Mouse (Mus musculus): ENCODE measurements at regions not wholly inside any gene's neighbourhood (a gene's known extent, or its start where the extent isn't known, plus 50 kb on each side); places are given as distances from the start of the nearest gene placed in this dataset.

- Histone ChIP-seq H3K9me3 (replicated peaks; ENCODE audit: low read length) (no peaks in the 10 kb centered on the region), H3K79me2 (replicated peaks; ENCODE audit: control insufficient read depth, extremely low read depth, insufficient read depth, poor library complexity, severe bottlenecking) (no peaks in the 10 kb centered on the region), H3K4me3 (replicated peaks in 1 of 3; ENCODE audit: low read depth in 2 of 3, low read length in 2 of 3, poor library complexity in 1 of 3) (no peak overlapping the region), H3K4me2 (ENCODE audit: insufficient read depth, low read depth, poor library complexity, severe bottlenecking) (no peak overlapping the region), H3K36me3 (replicated peaks in 1 of 2; ENCODE audit: control insufficient read depth in 1 of 2, insufficient read depth in 1 of 2, low read length in 1 of 2) (no peaks in the 10 kb centered on the region), H3K9ac (ENCODE audit: insufficient read depth, low read depth) (no peak overlapping the region), H3K27me3 (replicated peaks) (no peaks in the 10 kb centered on the region), H3K4me1 (ENCODE audit: control insufficient read depth in 1 of 2, insufficient read depth in 2 of 2) (peaks cover 6 to 34% of the 10 kb centered on the region in 2 experiments; a peak in 3 of 4 replicates), H3K27ac (ENCODE audit: insufficient read depth, low read depth) (no peak overlapping the region)
- dilution Hi-C loops (cut with MboI; ENCODE audit: extremely low pct_ligation_motif_present, extremely low pct_unique_long_range_greater_than_20kb, low sequenced_read_pairs): no loop called here
- TF ChIP-seq ELF1 (IDR thresholded peaks at IDR 0.05; ENCODE audit: low read depth, low read length): no peak
- TF ChIP-seq JUND (conservative IDR thresholded peaks at IDR 0.05; ENCODE audit: low read depth, low read length): no peak
- TF ChIP-seq ZMIZ1 (IDR thresholded peaks at IDR 0.05; ENCODE audit: low read depth, low read length): no peak
- no peak for TF ChIP-seq CHD2 (IDR thresholded peaks at IDR 0.05; ENCODE audit: low read length)
- no peak for TF ChIP-seq EP300 (IDR thresholded peaks at IDR 0.05; ENCODE audit: low read length)
- no peak for TF ChIP-seq ETS1 (conservative IDR thresholded peaks at IDR 0.05; ENCODE audit: low read depth, low read length)
- no peak for TF ChIP-seq USF2 (conservative IDR thresholded peaks at IDR 0.05; ENCODE audit: low read depth, low read length)
- no peak for TF ChIP-seq MEF2A (IDR thresholded peaks at IDR 0.05; ENCODE audit: borderline replicate concordance, low read depth, low read length)
- TF ChIP-seq PAX5 (IDR thresholded peaks at IDR 0.05; ENCODE audit: low read length): no peak
- TF ChIP-seq HCFC1 (IDR thresholded peaks at IDR 0.05; ENCODE audit: low read depth, low read length): no peak
- TF ChIP-seq CHD1 (IDR thresholded peaks at IDR 0.05; ENCODE audit: low read depth, low read length): no peak
- no peak for TF ChIP-seq TCF12 (IDR thresholded peaks at IDR 0.05; ENCODE audit: low read depth, low read length)
- TF ChIP-seq ZKSCAN1 (IDR thresholded peaks at IDR 0.05; ENCODE audit: borderline replicate concordance, low read depth, low read length): no peak
- no peak for TF ChIP-seq MAX (IDR thresholded peaks at IDR 0.05; ENCODE audit: low read length)
- no peak for DNase-seq (ENCODE audit: extremely low read depth)
- in situ Hi-C loops (cut with MboI; ENCODE audit: low pct_ligation_motif_present, low pct_unique_long_range_greater_than_20kb, low sequenced_read_pairs): no loop called here
Observed at GRCm38 (mm10) chr16:9304079-9304478, 474.2 kb downstream of the 1810013L24Rik start.

DNA sequence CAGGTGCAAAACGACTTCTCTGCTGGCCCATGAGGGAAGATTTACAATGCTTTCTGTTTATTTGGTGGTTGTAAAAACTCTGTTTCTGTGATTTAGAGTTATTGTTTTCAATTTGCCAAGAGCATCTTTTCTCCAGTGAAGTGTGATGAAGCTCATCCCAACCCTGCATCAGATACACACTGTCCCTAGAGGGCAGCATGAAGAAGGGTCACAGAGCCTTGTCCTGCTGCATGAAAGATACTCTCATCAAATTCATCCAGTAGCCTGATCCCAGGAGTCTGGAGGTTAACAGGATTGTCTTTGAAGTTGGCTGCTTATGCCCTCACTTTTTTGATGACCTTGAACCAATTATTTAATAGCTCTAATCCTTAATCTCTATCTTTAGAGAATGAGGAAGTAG, 480.8 kb downstream of the 1810013L24Rik start:
- no peaks in the 10 kb centered on the region for H3K27me3 ChIP-seq (replicated peaks)
- no peak overlapping the region for H3K27ac ChIP-seq (ENCODE audit: insufficient read depth, low read depth)
- dilution Hi-C loops (cut with MboI; ENCODE audit: extremely low pct_ligation_motif_present, extremely low pct_unique_long_range_greater_than_20kb, low sequenced_read_pairs) (no loop called here), in situ Hi-C loops (cut with MboI; ENCODE audit: low pct_ligation_motif_present, low pct_unique_long_range_greater_than_20kb, low sequenced_read_pairs) (no loop called here)
- no peaks in the 10 kb centered on the region for H3K9me3 ChIP-seq (replicated peaks; ENCODE audit: low read length)
- TF ChIP-seq CTCF (conservative IDR thresholded peaks at IDR 0.05 in 1 of 2, IDR thresholded peaks at IDR 0.05 in 1 of 2; ENCODE audit: low read depth in 2 of 2, low read length in 2 of 2): peak in 1 of 2 experiments; percentile 51; a peak in 2 of 4 replicates
- TF ChIP-seq SMC3 (IDR thresholded peaks at IDR 0.05; ENCODE audit: low read depth, low read length): peak; percentile 37; the same call in 1 of the 2 replicates
- no peak for TF ChIP-seq JUND (conservative IDR thresholded peaks at IDR 0.05; ENCODE audit: low read depth, low read length)
- no peak for TF ChIP-seq EP300 (IDR thresholded peaks at IDR 0.05; ENCODE audit: low read length)
- peak; percentile 37 for TF ChIP-seq RAD21 (IDR thresholded peaks at IDR 0.05; ENCODE audit: low read depth, low read length)
- no peaks in the 10 kb centered on the region for H3K36me3 ChIP-seq (replicated peaks in 1 of 2; ENCODE audit: control insufficient read depth in 1 of 2, insufficient read depth in 1 of 2, low read length in 1 of 2)
- H3K4me2 ChIP-seq (ENCODE audit: insufficient read depth, low read depth, poor library complexity, severe bottlenecking): no peak overlapping the region
- no peak overlapping the region for H3K9ac ChIP-seq (ENCODE audit: insufficient read depth, low read depth)
- peaks cover 0 to 9% of the 10 kb centered on the region in 2 experiments; a peak in 2 of 4 replicates for H3K4me1 ChIP-seq (ENCODE audit: control insufficient read depth in 1 of 2, insufficient read depth in 2 of 2)
- H3K4me3 ChIP-seq (replicated peaks in 1 of 3; ENCODE audit: low read depth in 2 of 3, low read length in 2 of 3, poor library complexity in 1 of 3): no peak overlapping the region
- no peaks in the 10 kb centered on the region for H3K79me2 ChIP-seq (replicated peaks; ENCODE audit: control insufficient read depth, extremely low read depth, insufficient read depth, poor library complexity, severe bottlenecking)
- no peak for DNase-seq (ENCODE audit: extremely low read depth)

Measured in CH12.LX (cell line).